Mouse (Mus musculus) liver, embryonic 13.5 days (tissue): Measurements from ENCODE around the gene Pigm. TPM values are rescaled to one million over a fixed set of nuclear protein-coding genes. Genes with fewer than 3 reads are reported as not detected.
A peak's percentile ranks its signal among the peaks of the same experiment; 100 is the strongest.

Experiments used
- ATAC-seq: fragments of 200-750 bp; cut with Nextera tagmentation; 2 replicates; pipeline ENCODE4 v1.8.0; 2017; ENCODE audit warnings: low read depth, mild to moderate bottlenecking, moderate number of reproducible peaks, moderate library complexity
- DNase-seq: peaks from one replicate; pipeline ENCODE4 v3.0.0; 2022
- H3K27ac ChIP-seq: fragments of 300-500 bp; sonication (generic); 2 replicates; pipeline ENCODE4 v1.5.1; 2015; ENCODE audit warnings: moderate library complexity, mild to moderate bottlenecking, inconsistent platforms
- H3K27me3 ChIP-seq: fragments of 300-500 bp; sonication (generic); 2 replicates; pipeline ENCODE4 v1.6.1; 2015; ENCODE audit warnings: mild to moderate bottlenecking, inconsistent platforms
- H3K36me3 ChIP-seq: fragments of 300-500 bp; sonication (generic); 2 replicates; pipeline ENCODE4 v1.6.1; 2015; ENCODE audit warnings: mild to moderate bottlenecking, inconsistent platforms
- H3K4me1 ChIP-seq: fragments of 300-500 bp; sonication (generic); replicated peaks from 2 replicates; pipeline ENCODE4 v1.6.1; 2015; ENCODE audit warnings: inconsistent platforms
- H3K4me2 ChIP-seq: fragments of 300-500 bp; sonication (generic); 2 replicates; pipeline ENCODE4 v1.6.1; 2015; ENCODE audit warnings: inconsistent platforms, mild to moderate bottlenecking, moderate library complexity
- H3K4me3 ChIP-seq: fragments of 300-500 bp; sonication (generic); replicated peaks from 2 replicates; pipeline ENCODE4 v1.5.1; 2015; ENCODE audit warnings: mild to moderate bottlenecking, inconsistent platforms
- H3K9ac ChIP-seq: fragments of 300-500 bp; sonication (generic); 2 replicates; pipeline ENCODE4 v1.6.1; 2015; ENCODE audit warnings: mild to moderate bottlenecking, inconsistent platforms
- H3K9me3 ChIP-seq: fragments of 300-500 bp; sonication (generic); replicated peaks from 2 replicates; pipeline ENCODE4 v1.6.1; 2016; ENCODE audit warnings: inconsistent platforms
- WGBS: fragments of 180-500 bp; shearing (Covaris S2); methylation state at CpG from one replicate; pipeline ENCODE4 v1.1.7; 2015; ENCODE audit not compliant: insufficient replicate concordance; 5-methylcytosine and 5-hydroxymethylcytosine counted together
- polyA plus RNA-seq: library from polyadenylated mRNA; unstranded; fragments of >200 nt; fragmentation: Nextera tagmentation; extraction: Ambion mirVana; gene quantifications from 2 replicates; pipeline ENCODE4 v1.2.1, GENCODE M21; 2015

The Pigm gene
- polyA plus RNA-seq, 1 experiment from 2014 or later = 2.4 TPM

- no peaks in the 10 kb centered on the region for H3K36me3 ChIP-seq
- no peak overlapping the region for H3K4me3 ChIP-seq
- no peak overlapping the region for H3K4me2 ChIP-seq
- peaks cover 12% of the 10 kb centered on the region for H3K4me1 ChIP-seq
- WGBS = 32% methylated on average over 2 of the region's 2 CpGs
- no peaks in the 10 kb centered on the region for H3K9me3 ChIP-seq
- DNase-seq = no peak
- no peak for ATAC-seq
- no peak overlapping the region for H3K27ac ChIP-seq
- peaks cover 84% of the 10 kb centered on the region for H3K27me3 ChIP-seq
- H3K9ac ChIP-seq = no peak overlapping the region
These were observed 38.7 kb upstream of the Pigm start for GRCm38 (mm10) chr1:172337411-172338185.

GRCm38 (mm10) chr1:172340729-172341321, 35.5 kb upstream of the Pigm start, which contains the start of gene Kcnj10:
Gene Kcnj10 (plus strand): TSS chr1:172341210.
- peak; percentile 52 for DNase-seq
- WGBS = 2% methylated on average over 38 of the region's 38 CpGs
- H3K27me3 ChIP-seq = peaks cover 76% of the 10 kb centered on the region

GRCm38 (mm10) chr1:172341386-172341785, 35.0 kb upstream of the Pigm start:
- Histone ChIP-seq H3K9ac (0 out of 2 replicates have a peak overlapping the region, but pooled peaks have one; percentile 22), H3K9me3 (no peaks in the 10 kb centered on the region), H3K4me2 (peak overlapping the region; percentile 69), H3K27ac (no peak overlapping the region), H3K36me3 (no peaks in the 10 kb centered on the region), H3K4me1 (peaks cover 12% of the 10 kb centered on the region), H3K27me3 (peaks cover 73% of the 10 kb centered on the region), H3K4me3 (peak overlapping the region; percentile 48)
- WGBS = 14% methylated on average over 10 of the region's 10 CpGs
- ATAC-seq (no peak), DNase-seq (no peak)

More at GRCm38 (mm10) chr1:172340729-172341321, 35.5 kb upstream of the Pigm start, which contains the start of gene Kcnj10:
- peak within 1 kb of the TSS; percentile 48 for H3K4me3 ChIP-seq
- no peak within 1 kb of the TSS for H3K27ac ChIP-seq
- H3K36me3 ChIP-seq = no peaks in the 10 kb centered on the region
- H3K9me3 ChIP-seq = no peaks in the 10 kb centered on the region
- H3K9ac ChIP-seq = 0 out of 2 replicates have a peak within 1 kb of the TSS, but pooled peaks have one; percentile 22
- peaks cover 12% of the 10 kb centered on the region for H3K4me1 ChIP-seq
- peak; percentile 82 for ATAC-seq
- peak within 1 kb of the TSS; percentile 69 for H3K4me2 ChIP-seq

- H3K36me3 ChIP-seq = no peaks in the 10 kb centered on the region
- H3K9me3 ChIP-seq = no peaks in the 10 kb centered on the region
- no peak overlapping the region for H3K27ac ChIP-seq
- DNase-seq (no peak), ATAC-seq (no peak)
- H3K9ac ChIP-seq = no peak overlapping the region
- no peak overlapping the region for H3K4me3 ChIP-seq
- H3K4me1 ChIP-seq = peaks cover 12% of the 10 kb centered on the region
- H3K27me3 ChIP-seq = peaks cover 68% of the 10 kb centered on the region
- no peak overlapping the region for H3K4me2 ChIP-seq
- whole genome bisulfite sequencing = 72% methylated on average over 3 of the region's 3 CpGs
These were observed 33.6 kb upstream of the Pigm start for GRCm38 (mm10) chr1:172342729-172343128.

- H3K27me3 ChIP-seq = peaks cover 62% of the 10 kb centered on the region
- H3K4me3 ChIP-seq = no peak overlapping the region
- WGBS = 43% methylated on average over 3 of the region's 3 CpGs
- H3K36me3 ChIP-seq = no peaks in the 10 kb centered on the region
- no peaks in the 10 kb centered on the region for H3K9me3 ChIP-seq
- DNase-seq = no peak
- no peak overlapping the region for H3K27ac ChIP-seq
- no peak for ATAC-seq
- H3K4me1 ChIP-seq = peaks cover 12% of the 10 kb centered on the region
- no peak overlapping the region for H3K4me2 ChIP-seq
- no peak overlapping the region for H3K9ac ChIP-seq
These were observed 32.4 kb upstream of the Pigm start for GRCm38 (mm10) chr1:172343914-172344313.

GRCm38 (mm10) chr1:172344820-172345219, 31.5 kb upstream of the Pigm start:
- DNase-seq (no peak), ATAC-seq (no peak)
- Histone ChIP-seq H3K9me3 (no peaks in the 10 kb centered on the region), H3K27ac (no peak overlapping the region), H3K4me3 (no peak overlapping the region), H3K9ac (no peak overlapping the region), H3K4me1 (peaks cover 12% of the 10 kb centered on the region), H3K27me3 (peaks cover 62% of the 10 kb centered on the region), H3K36me3 (no peaks in the 10 kb centered on the region), H3K4me2 (no peak overlapping the region)
- WGBS = 65% methylated on average over 7 of the region's 7 CpGs

GRCm38 (mm10) chr1:172346707-172347106, 29.6 kb upstream of the Pigm start:
- Histone ChIP-seq H3K4me3 (no peak overlapping the region), H3K27me3 (peaks cover 62% of the 10 kb centered on the region), H3K27ac (no peak overlapping the region), H3K9me3 (no peaks in the 10 kb centered on the region), H3K9ac (no peak overlapping the region), H3K4me2 (no peak overlapping the region), H3K4me1 (no peaks in the 10 kb centered on the region), H3K36me3 (no peaks in the 10 kb centered on the region)
- DNase-seq = no peak
- no peak for ATAC-seq
- 65% methylated on average over 10 of the region's 10 CpGs for WGBS

GRCm38 (mm10) chr1:172347382-172347781, 29.0 kb upstream of the Pigm start:
- Histone ChIP-seq H3K4me2 (no peak overlapping the region), H3K4me1 (no peaks in the 10 kb centered on the region), H3K27ac (no peak overlapping the region), H3K4me3 (no peak overlapping the region), H3K9ac (no peak overlapping the region), H3K36me3 (no peaks in the 10 kb centered on the region), H3K27me3 (peaks cover 57% of the 10 kb centered on the region), H3K9me3 (no peaks in the 10 kb centered on the region)
- ATAC-seq = no peak
- DNase-seq = no peak
- 65% methylated on average over 12 of the region's 12 CpGs for WGBS

GRCm38 (mm10) chr1:172349504-172349903, 26.8 kb upstream of the Pigm start:
- H3K9me3 ChIP-seq = no peaks in the 10 kb centered on the region
- no peaks in the 10 kb centered on the region for H3K4me1 ChIP-seq
- peaks cover 49% of the 10 kb centered on the region for H3K27me3 ChIP-seq
- H3K4me3 ChIP-seq = no peak overlapping the region
- H3K36me3 ChIP-seq = no peaks in the 10 kb centered on the region
- DNase-seq = no peak
- H3K9ac ChIP-seq = no peak overlapping the region
- no peak overlapping the region for H3K27ac ChIP-seq
- WGBS = 69% methylated on average over 5 of the region's 5 CpGs
- H3K4me2 ChIP-seq = no peak overlapping the region
- ATAC-seq = no peak

- Histone ChIP-seq H3K9ac (no peak overlapping the region), H3K4me2 (no peak overlapping the region), H3K36me3 (no peaks in the 10 kb centered on the region), H3K4me1 (no peaks in the 10 kb centered on the region), H3K27ac (no peak overlapping the region), H3K27me3 (peaks cover 49% of the 10 kb centered on the region), H3K9me3 (no peaks in the 10 kb centered on the region), H3K4me3 (no peak overlapping the region)
- 33% methylated on average over 19 of the region's 19 CpGs for WGBS
- no peak for DNase-seq
- peak; percentile 52 for ATAC-seq
These were observed 26.2 kb upstream of the Pigm start for GRCm38 (mm10) chr1:172349916-172350812.

GRCm38 (mm10) chr1:172352001-172352400, 24.3 kb upstream of the Pigm start:
- Histone ChIP-seq H3K27ac (no peak overlapping the region), H3K4me2 (no peak overlapping the region), H3K9ac (no peak overlapping the region), H3K9me3 (no peaks in the 10 kb centered on the region), H3K27me3 (peaks cover 44% of the 10 kb centered on the region), H3K36me3 (no peaks in the 10 kb centered on the region), H3K4me3 (no peak overlapping the region), H3K4me1 (no peaks in the 10 kb centered on the region)
- ATAC-seq = no peak
- WGBS = 40% methylated on average over 6 of the region's 6 CpGs
- no peak for DNase-seq
